Mouse (Mus musculus): ENCODE measurements around the gene Gimap9. TPM values are rescaled to one million over a fixed set of nuclear protein-coding genes. Genes with fewer than 3 reads are reported as not detected.

Gimap9 gene
- polyA plus RNA-seq, 1 experiment from 2014 or later = 10.2 TPM

GRCm38 (mm10) chr6:48648779-48649178 lies 27.1 kb upstream of the Gimap9 start:
- TF ChIP-seq CTCF (IDR thresholded peaks at IDR 0.05; ENCODE audit: low read depth) = no peak
- TF ChIP-seq EP300 (IDR thresholded peaks at IDR 0.05; ENCODE audit: low read depth) = no peak
- Histone ChIP-seq H3K27me3 (ENCODE audit: insufficient read depth, low read length) (no peaks in the 10 kb centered on the region), H3K4me1 (ENCODE audit: insufficient read depth) (peaks cover 4% of the 10 kb centered on the region), H3K9ac (replicated peaks) (no peak overlapping the region), H3K36me3 (replicated peaks; ENCODE audit: insufficient read depth, low read length) (no peaks in the 10 kb centered on the region), H3K9me3 (ENCODE audit: low read length) (no peaks in the 10 kb centered on the region), H3K27ac (ENCODE audit: low read depth) (no peak overlapping the region), H3K4me2 (ENCODE audit: low read depth, low read length) (no peak overlapping the region), H3K4me3 (ENCODE audit: low read depth, low read length) (no peak overlapping the region)
- DNase-seq = no peak
- no peak for ATAC-seq
- WGBS (ENCODE audit: insufficient replicate concordance) = 73% methylated on average over 4 of the region's 4 CpGs

GRCm38 (mm10) chr6:48650041-48650440 lies 25.9 kb upstream of the Gimap9 start:
- Histone ChIP-seq H3K4me1 (ENCODE audit: insufficient read depth) (peaks cover 4% of the 10 kb centered on the region), H3K27me3 (ENCODE audit: insufficient read depth, low read length) (no peaks in the 10 kb centered on the region), H3K4me2 (ENCODE audit: low read depth, low read length) (no peak overlapping the region), H3K4me3 (ENCODE audit: low read depth, low read length) (no peak overlapping the region), H3K9ac (replicated peaks) (no peak overlapping the region), H3K9me3 (ENCODE audit: low read length) (no peaks in the 10 kb centered on the region), H3K36me3 (replicated peaks; ENCODE audit: insufficient read depth, low read length) (no peaks in the 10 kb centered on the region), H3K27ac (ENCODE audit: low read depth) (no peak overlapping the region)
- no peak for ATAC-seq
- no peak for DNase-seq
- no peak for TF ChIP-seq CTCF (IDR thresholded peaks at IDR 0.05; ENCODE audit: low read depth)
- no peak for TF ChIP-seq EP300 (IDR thresholded peaks at IDR 0.05; ENCODE audit: low read depth)
- 78% methylated on average over 9 of the region's 9 CpGs for WGBS (ENCODE audit: insufficient replicate concordance)

GRCm38 (mm10) chr6:48658721-48659120 lies 17.2 kb upstream of the Gimap9 start:
- Histone ChIP-seq H3K4me1 (ENCODE audit: insufficient read depth) (no peaks in the 10 kb centered on the region), H3K27ac (ENCODE audit: low read depth) (no peak overlapping the region), H3K9ac (replicated peaks) (no peak overlapping the region), H3K4me3 (ENCODE audit: low read depth, low read length) (no peak overlapping the region), H3K4me2 (ENCODE audit: low read depth, low read length) (no peak overlapping the region), H3K9me3 (ENCODE audit: low read length) (no peaks in the 10 kb centered on the region), H3K36me3 (replicated peaks; ENCODE audit: insufficient read depth, low read length) (no peaks in the 10 kb centered on the region), H3K27me3 (ENCODE audit: insufficient read depth, low read length) (no peaks in the 10 kb centered on the region)
- DNase-seq = peak; percentile 5
- ATAC-seq = no peak
- 75% methylated on average over 5 of the region's 5 CpGs for WGBS (ENCODE audit: insufficient replicate concordance)
- TF ChIP-seq EP300 (IDR thresholded peaks at IDR 0.05; ENCODE audit: low read depth) (no peak), CTCF (IDR thresholded peaks at IDR 0.05; ENCODE audit: low read depth) (no peak)

- DNase-seq (peak; percentile 10), ATAC-seq (no peak)
- Histone ChIP-seq H3K36me3 (replicated peaks; ENCODE audit: insufficient read depth, low read length) (no peaks in the 10 kb centered on the region), H3K4me1 (ENCODE audit: insufficient read depth) (peaks cover 15% of the 10 kb centered on the region), H3K4me2 (ENCODE audit: low read depth, low read length) (no peak overlapping the region), H3K27ac (ENCODE audit: low read depth) (no peak overlapping the region), H3K27me3 (ENCODE audit: insufficient read depth, low read length) (no peaks in the 10 kb centered on the region), H3K4me3 (ENCODE audit: low read depth, low read length) (no peak overlapping the region), H3K9me3 (ENCODE audit: low read length) (no peaks in the 10 kb centered on the region), H3K9ac (replicated peaks) (no peak overlapping the region)
- TF ChIP-seq CTCF (IDR thresholded peaks at IDR 0.05; ENCODE audit: low read depth) (no peak), EP300 (IDR thresholded peaks at IDR 0.05; ENCODE audit: low read depth) (no peak)
- WGBS (ENCODE audit: insufficient replicate concordance) = 45% methylated on average over 4 of the region's 4 CpGs
Measured at GRCm38 (mm10) chr6:48664750-48665149, 11.2 kb upstream of the Gimap9 start.

- DNase-seq = peak; percentile 12
- no peak for ATAC-seq
- peak overlapping the region; percentile 71; the same call in 1 of the 2 replicates for H3K27ac ChIP-seq (ENCODE audit: low read depth)
- WGBS (ENCODE audit: insufficient replicate concordance) = 90% methylated on average over 9 of the region's 9 CpGs
- H3K4me3 ChIP-seq (ENCODE audit: low read depth, low read length) = no peak overlapping the region
- H3K4me2 ChIP-seq (ENCODE audit: low read depth, low read length) = no peak overlapping the region
- H3K4me1 ChIP-seq (ENCODE audit: insufficient read depth) = peaks cover 15% of the 10 kb centered on the region
- H3K36me3 ChIP-seq (replicated peaks; ENCODE audit: insufficient read depth, low read length) = no peaks in the 10 kb centered on the region
- TF ChIP-seq EP300 (IDR thresholded peaks at IDR 0.05; ENCODE audit: low read depth) (no peak), CTCF (IDR thresholded peaks at IDR 0.05; ENCODE audit: low read depth) (no peak)
- no peak overlapping the region for H3K9ac ChIP-seq (replicated peaks)
- H3K27me3 ChIP-seq (ENCODE audit: insufficient read depth, low read length) = no peaks in the 10 kb centered on the region
- H3K9me3 ChIP-seq (ENCODE audit: low read length) = no peaks in the 10 kb centered on the region
Measured at GRCm38 (mm10) chr6:48665471-48665870, 10.5 kb upstream of the Gimap9 start.

- TF ChIP-seq CTCF (IDR thresholded peaks at IDR 0.05; ENCODE audit: low read depth) (no peak), EP300 (IDR thresholded peaks at IDR 0.05; ENCODE audit: low read depth) (0 out of 2 replicates have a peak, but pooled peaks have one; percentile 22)
- Histone ChIP-seq H3K36me3 (replicated peaks; ENCODE audit: insufficient read depth, low read length) (no peaks in the 10 kb centered on the region), H3K4me2 (ENCODE audit: low read depth, low read length) (no peak overlapping the region), H3K4me3 (ENCODE audit: low read depth, low read length) (no peak overlapping the region), H3K9me3 (ENCODE audit: low read length) (no peaks in the 10 kb centered on the region), H3K27ac (ENCODE audit: low read depth) (peak overlapping the region; percentile 71), H3K4me1 (ENCODE audit: insufficient read depth) (peaks cover 15% of the 10 kb centered on the region), H3K27me3 (ENCODE audit: insufficient read depth, low read length) (no peaks in the 10 kb centered on the region), H3K9ac (replicated peaks) (no peak overlapping the region)
- WGBS (ENCODE audit: insufficient replicate concordance) = 22% methylated on average over 7 of the region's 7 CpGs
- peak; percentile 89 for ATAC-seq
- DNase-seq = peak; percentile 26
Measured at GRCm38 (mm10) chr6:48666159-48666586, 9.8 kb upstream of the Gimap9 start.

GRCm38 (mm10) chr6:48668022-48668421 lies 7.9 kb upstream of the Gimap9 start:
- no peaks in the 10 kb centered on the region for H3K9me3 ChIP-seq (ENCODE audit: low read length)
- no peak overlapping the region for H3K4me3 ChIP-seq (ENCODE audit: low read depth, low read length)
- no peaks in the 10 kb centered on the region for H3K27me3 ChIP-seq (ENCODE audit: insufficient read depth, low read length)
- H3K4me1 ChIP-seq (ENCODE audit: insufficient read depth) = peaks cover 15% of the 10 kb centered on the region
- no peak overlapping the region for H3K4me2 ChIP-seq (ENCODE audit: low read depth, low read length)
- no peak for TF ChIP-seq CTCF (IDR thresholded peaks at IDR 0.05; ENCODE audit: low read depth)
- TF ChIP-seq EP300 (IDR thresholded peaks at IDR 0.05; ENCODE audit: low read depth) = no peak
- ATAC-seq = no peak
- no peak overlapping the region for H3K9ac ChIP-seq (replicated peaks)
- peak; percentile 1 for DNase-seq
- H3K36me3 ChIP-seq (replicated peaks; ENCODE audit: insufficient read depth, low read length) = no peaks in the 10 kb centered on the region
- no peak overlapping the region for H3K27ac ChIP-seq (ENCODE audit: low read depth)

Measured in liver, postnatal 0 days (tissue).